Mouse (Mus musculus) retina, postnatal 1 day (tissue): Measurements from ENCODE around the gene Stxbp3.

ENCODE experiments used
- DNase-seq: peaks from one replicate; pipeline ENCODE4 v3.0.0-alpha.2; 2012

Gene Stxbp3

GRCm38 (mm10) chr3:108762597-108763111 is 77.7 kb downstream of the Stxbp3 start:
- no peak for DNase-seq

GRCm38 (mm10) chr3:108759566-108760420 is 80.5 kb downstream of the Stxbp3 start:
- DNase-seq, result no peak

GRCm38 (mm10) chr3:108757570-108757969 is 82.8 kb downstream of the Stxbp3 start:
- DNase-seq, result no peak

GRCm38 (mm10) chr3:108756131-108756530 is 84.2 kb downstream of the Stxbp3 start:
- no peak for DNase-seq

- DNase-seq, result no peak
These were observed 84.8 kb downstream of the Stxbp3 start for GRCm38 (mm10) chr3:108755542-108755941.

GRCm38 (mm10) chr3:108754541-108754940 is 85.8 kb downstream of the Stxbp3 start:
- no peak for DNase-seq

GRCm38 (mm10) chr3:108751691-108752090 is 88.6 kb downstream of the Stxbp3 start:
- DNase-seq, result no peak

- no peak for DNase-seq
These were observed 89.3 kb downstream of the Stxbp3 start for GRCm38 (mm10) chr3:108751061-108751460.

GRCm38 (mm10) chr3:108744060-108744459 is 96.3 kb downstream of the Stxbp3 start:
- DNase-seq, result no peak
